Mouse (Mus musculus) G1E-ER4 (cell line): ENCODE results near the gene Zranb1. TPM values are rescaled to one million over a fixed set of nuclear protein-coding genes. Genes with fewer than 3 reads are reported as not detected.

Experiments
- GATA1 ChIP-seq: IDR thresholded peaks from one replicate; pipeline ENCODE4 v1.8.0; 2012; ENCODE audit warnings: low read length, inconsistent platforms
- polyA plus RNA-seq: library from polyadenylated mRNA; stranded (reverse); fragments of >175 nt; gene quantifications from 2 replicates; pipeline ENCODE4 v1.2.3, GENCODE M21; 2012

Zranb1 gene
- polyA plus RNA-seq: 2.0 and 2.2 TPM in 2 replicates

DNA sequence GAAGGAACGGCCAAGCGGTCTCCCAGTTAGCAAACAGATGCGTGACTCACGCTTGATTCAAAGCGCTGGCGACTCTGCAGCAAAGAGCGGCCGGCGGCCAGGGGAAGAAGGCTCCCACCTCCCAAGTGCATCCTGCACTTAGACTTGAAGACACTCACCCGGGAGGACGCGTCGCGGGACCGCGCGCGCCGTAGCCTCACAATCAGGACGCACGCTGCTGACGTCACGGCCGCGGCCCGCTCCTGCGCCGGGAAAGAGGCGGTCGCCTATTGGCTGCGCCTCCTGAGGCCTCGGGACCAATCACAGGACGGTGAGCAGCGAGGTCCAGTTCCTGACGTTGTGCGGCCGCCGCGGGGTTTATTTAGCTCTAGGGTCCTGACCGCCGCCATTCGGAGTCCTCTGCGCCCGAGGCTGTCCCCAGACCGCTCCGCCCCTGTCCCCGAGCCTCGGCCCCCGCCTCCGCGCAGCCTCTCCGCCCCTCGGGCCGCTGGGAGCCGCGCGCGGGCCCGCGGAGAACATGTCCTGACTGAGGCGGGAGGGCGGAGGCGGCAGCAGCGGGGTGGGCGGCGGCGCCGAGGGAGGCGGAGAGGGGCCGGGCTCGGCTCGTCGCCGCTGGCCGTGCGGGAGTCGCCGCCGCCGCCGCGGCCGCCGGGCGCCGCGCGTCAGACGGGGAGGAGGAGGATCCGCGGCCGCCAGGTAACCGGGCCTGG, at the start of gene Zranb1:
TSS of gene Zranb1 (plus strand) at position 293 of the 710 bp plus-strand sequence.
- TF ChIP-seq GATA1: no peak

DNA sequence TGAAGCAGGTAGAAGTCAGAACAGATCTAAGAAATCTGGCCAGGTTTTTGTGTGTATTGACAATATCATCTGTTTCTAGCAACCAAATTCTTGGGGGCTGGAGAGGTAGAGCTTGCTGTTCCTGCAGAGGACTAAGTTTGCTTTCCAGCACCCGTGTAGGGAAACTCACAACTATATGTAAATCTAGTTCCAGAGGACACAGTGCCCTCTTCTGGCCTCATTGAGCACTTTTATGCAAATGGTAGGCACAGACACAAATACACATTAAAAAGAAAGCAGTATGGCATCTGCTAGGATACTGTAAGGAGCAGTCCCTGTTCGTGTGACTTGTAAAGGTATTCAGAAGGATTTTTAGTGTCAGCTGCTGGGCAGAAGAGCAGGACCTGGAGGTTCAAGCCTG, 48.6 kb upstream of the Zranb1 start:
- no peak for TF ChIP-seq GATA1

DNA sequence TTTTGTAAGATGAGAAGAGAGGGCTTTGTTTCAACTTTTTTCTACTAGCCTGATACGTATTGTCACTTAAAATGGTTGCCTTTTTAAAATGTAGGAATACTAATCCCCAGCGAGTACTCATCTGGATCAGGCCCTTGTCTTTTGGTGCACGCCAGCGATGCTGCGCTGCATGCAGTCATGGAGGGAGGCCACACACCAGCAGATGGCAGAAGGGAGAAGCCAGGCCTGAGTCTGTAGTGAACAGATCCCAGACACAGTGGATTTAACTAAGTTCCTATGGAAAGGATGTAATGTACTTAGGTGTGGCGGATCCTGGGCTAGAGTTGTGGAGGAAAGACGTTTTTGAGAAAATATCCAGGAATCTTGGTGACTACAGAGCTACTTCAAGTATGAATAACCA, 46.9 kb upstream of the Zranb1 start:
- no peak for TF ChIP-seq GATA1

DNA sequence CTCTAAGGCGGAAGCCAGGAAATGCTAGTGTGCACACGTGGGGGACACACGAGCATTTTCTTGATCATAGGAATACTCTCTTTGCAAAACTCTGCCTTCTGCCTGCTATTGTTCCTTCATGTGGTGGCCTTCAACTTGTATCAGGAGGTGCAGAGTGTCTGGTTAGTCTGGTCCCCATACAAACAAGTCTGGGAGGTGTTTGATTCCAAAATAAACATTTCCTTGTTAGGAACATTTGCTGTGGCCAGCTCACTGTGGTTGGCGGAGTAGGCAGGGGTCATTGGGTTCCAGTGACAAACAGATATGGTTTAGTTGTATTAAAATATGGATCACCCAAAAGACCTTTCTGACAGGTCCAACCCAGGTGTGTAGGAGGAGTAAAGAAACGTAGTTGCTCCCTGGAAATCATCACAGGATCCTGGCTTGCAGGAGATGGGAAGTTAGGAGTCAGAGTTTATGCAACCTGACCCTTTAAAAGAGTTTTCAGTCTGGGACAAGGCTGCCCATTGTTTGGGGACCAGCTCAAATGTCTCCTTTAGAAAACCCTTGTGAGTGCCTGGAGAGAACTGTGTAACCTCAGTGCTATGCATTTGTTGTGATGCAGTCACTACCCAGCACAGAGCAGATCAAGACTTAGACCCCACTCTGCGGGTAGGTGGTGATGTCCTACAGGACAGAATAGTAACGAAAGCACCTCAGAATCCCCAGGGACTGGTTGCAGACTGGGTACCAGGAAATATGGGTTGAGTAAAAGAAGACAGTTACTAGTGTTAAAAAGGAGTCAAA, 43.7 kb upstream of the Zranb1 start:
- no peak for TF ChIP-seq GATA1

DNA sequence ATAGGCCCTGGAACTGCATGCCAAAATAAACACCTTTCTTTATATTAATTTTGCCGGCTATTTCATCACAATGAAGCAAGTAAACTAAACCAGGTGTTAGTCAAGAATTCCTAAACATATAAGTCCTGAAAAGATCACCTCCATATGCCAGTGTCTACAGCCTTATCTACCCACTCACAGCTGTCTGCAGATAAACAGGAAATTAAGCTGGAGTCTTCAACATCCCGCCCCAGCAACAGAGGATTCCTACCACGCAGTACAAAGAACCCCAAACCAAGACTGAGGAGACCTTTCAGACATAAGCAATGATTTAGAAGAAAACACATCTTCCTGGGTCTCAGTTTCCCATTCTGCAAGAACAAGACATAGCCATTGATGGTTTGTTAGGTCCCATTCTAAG, 42.9 kb upstream of the Zranb1 start:
- no peak for TF ChIP-seq GATA1

DNA sequence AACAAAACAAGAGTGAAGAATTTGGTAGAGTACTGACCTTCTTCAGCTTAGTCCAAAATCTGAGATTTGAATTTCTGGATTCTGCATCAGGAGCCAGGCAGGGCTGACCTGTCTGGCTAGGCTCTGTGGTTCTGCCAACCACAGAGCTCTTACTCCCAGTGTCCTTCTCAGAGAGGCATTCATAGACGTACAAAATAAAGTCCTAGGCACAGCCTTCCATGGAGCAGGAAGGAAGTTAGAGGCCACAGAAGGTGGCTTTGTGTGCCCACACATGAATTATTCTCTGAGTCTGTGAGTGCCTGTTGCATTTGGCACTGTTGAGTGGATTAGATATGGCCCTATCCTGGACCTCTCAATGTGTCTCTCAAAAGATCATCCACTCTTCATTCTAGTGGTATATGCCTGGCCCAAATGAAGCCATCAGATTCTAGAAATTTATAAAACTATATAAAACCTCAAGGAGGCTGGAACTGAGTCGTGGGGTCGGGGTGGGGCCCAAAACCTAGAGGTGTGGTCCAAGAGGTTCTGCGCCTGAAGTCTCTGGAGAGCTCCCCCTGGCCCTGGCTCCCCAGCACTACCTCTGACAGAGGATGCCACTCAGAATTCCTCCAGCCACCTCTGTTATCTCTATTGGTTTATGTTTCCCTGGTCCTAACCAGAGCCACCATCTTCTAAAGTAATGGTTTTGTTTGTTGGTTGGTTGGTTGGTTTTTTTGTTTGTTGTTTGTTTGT, 42.3 kb upstream of the Zranb1 start:
- no peak for TF ChIP-seq GATA1

DNA sequence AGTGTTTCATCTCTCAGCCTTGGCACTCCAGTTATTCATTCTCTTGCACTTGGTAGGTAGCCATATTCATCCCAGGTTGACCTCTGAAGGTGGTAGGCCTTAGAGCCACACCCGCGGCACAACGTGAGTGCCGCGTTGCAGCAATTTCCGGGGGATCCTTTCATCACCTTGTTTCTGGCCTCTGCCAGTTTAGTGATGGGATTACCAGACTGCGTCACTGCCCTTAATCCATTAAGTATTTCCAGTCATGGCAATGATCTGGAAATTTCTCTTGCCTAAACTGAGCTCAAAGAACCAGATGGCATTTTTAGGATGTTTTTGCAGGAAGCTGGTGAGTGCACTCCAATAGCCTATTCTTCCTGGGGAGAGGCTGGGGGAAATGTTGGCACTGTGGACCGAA, 41.3 kb upstream of the Zranb1 start:
- TF ChIP-seq GATA1: no peak

DNA sequence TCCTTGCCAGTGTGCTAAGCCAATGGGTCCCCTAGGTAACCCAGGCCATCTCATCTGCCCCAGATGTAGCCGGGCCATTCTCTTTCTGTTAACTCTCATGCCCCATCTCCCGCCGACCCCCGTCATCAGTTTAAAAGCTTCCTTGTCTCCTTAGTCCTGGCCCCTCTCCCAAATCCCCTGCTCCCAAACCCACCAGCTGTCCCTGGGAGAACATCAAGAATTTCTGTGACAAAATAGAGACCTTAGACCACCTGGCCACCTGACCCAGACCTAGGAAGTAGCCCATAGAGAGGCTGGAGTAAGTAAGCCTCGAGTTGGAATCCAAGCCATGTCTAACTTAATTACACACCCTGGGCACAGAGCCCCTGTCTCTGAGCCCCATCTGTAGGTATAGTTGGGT, 40.7 kb upstream of the Zranb1 start:
- TF ChIP-seq GATA1: no peak

DNA sequence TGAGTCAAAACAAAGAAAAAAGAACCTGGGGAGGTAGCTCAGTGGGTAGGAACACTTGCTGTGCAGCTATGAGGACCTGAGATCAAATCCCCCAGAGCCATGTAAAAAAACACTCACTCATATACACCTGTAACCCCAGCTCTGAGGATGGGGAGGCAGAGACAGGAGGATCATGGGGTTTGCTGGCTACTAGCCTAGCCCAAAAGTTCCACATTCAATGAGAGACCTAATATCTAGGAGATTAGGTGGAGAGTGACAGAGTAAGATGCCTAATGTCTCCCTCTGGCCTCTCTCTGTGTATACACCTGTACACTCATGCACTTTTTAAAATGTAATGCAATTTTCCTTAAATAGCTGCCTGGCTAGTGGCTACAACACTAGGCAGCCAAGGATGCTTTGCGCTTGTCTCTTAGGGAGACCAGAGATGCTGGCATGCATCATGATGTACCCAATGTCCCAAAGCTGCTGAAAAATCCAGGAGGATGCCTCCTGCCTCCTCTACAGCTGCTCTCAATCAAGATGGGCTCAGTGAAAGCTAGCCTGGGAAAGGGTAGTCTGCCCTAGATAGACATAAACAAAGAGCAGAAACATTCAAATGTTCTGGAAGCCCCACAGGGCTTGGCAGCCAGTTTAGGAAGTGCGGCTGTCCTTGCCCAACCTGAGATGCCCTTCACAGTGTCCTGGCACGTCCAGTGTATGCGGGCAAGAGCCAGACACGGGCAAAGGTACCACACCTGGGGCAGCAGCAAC, 39.2 kb upstream of the Zranb1 start:
- TF ChIP-seq GATA1: no peak

DNA sequence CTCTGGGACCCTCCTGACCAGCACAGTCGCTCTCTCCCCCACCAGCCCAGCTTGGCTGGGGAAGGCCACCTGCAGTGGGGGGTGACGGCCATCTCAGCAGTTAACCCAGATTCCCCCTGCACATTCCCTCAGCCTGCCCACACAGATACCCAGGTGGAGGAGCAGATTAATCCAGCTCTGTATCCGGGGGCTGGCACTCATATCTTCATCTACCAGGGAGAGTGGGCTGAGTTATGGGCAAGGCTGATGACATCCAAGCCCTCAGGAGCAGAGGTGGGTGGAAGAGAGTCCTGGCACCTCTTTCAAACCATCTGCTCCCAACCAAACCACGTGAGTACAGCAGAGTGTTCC, 38.7 kb upstream of the Zranb1 start:
- no peak for TF ChIP-seq GATA1

DNA sequence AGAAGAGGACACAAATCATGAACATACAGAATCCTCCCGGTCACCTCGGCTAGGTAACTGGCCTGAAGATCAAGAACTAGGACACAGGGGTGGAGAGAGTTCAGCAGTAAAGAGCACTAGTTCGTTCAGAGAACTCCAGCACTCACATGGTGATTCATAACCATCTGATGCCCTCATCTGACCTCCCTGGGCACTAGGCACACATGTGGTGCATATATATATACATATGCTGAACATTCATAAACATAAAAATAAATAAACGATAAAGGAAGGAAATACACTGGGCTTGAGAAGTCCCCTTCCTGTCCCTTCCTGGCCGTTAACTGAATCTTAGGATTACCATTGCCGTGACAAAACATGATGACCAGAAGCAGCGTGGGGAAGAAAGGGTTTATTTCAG, 38.1 kb upstream of the Zranb1 start:
- no peak for TF ChIP-seq GATA1

DNA sequence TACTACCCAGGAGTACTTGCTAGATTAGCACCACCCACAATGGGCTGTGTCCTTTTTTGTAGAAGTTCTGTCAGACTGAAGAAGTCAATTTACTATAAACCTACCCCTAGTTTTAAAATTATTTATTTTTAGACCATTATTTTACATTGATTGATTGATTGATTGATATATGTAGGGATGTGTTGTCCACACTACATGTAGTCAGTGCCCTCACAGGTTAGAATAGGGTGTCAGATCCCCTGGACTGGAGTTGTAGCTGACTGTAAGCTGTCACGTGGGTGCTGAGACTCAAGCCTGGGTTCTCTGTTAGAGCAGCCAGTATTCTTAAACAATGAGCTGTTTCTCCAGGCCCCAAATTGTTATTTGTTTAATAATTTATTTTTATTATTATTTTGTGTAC, 37.6 kb upstream of the Zranb1 start:
- TF ChIP-seq GATA1: no peak

DNA sequence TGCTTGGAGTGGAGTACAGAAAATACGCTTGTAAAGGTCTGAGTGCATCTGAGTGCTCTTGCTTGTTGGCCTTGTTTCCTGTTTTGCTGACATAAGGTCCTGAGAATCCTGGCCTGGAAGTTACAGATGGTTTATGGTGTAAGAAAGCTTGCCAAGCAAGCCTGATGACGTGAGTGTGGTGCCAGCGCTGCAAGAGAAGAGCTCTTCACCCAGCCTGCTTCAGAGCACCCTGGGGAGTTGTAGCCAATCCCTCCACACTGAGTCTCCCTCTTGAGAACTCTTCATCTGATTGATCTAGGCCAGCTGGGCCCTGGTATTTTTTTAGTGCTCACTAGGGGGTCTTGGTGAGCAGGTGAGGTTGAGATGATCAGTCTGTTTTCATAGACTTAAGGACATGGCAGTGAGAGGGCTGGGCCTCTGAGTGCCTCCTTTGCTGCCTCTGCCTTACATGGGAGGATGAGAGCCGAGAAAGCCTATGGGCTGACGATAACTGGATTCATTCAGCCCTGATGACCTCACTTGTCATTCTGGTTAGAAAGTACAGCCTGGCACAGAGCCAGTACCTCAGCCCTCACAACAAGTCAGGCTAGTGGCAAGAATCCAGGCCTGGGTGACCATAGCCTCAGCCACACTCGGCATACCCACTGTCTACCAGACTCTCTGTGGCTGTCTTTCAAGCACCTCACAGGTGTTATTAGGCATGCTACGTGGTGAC, 35.9 kb upstream of the Zranb1 start:
- TF ChIP-seq GATA1: no peak

DNA sequence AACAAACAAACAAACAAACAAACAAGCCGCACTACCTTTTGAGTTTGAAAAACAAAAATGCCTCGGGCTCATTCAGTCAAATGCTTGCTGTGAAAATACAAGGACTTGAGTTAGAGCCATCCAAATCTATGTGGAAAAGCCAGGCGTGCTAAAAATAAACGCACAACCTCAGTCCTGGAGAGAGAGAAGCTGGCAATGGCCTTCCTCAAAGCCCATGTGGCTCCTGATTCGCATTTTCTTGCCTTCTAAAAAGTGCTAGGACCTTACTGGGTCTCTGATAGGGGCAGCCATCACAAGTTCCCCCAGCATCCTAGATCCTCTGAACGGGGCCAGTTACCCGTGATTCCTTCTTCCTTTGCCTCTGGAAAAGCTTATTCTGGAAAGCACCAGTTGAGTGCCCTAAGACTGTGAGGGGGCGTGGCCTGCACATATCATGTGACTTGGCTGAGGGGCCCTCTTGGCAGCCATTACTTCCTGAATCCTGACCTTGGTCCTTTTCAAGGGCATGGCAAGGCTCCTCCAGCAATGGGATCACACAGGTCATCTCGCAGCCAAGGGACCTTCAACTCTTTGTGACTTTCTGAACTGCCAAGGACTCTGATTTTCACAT, 34.6 kb upstream of the Zranb1 start:
- no peak for TF ChIP-seq GATA1

DNA sequence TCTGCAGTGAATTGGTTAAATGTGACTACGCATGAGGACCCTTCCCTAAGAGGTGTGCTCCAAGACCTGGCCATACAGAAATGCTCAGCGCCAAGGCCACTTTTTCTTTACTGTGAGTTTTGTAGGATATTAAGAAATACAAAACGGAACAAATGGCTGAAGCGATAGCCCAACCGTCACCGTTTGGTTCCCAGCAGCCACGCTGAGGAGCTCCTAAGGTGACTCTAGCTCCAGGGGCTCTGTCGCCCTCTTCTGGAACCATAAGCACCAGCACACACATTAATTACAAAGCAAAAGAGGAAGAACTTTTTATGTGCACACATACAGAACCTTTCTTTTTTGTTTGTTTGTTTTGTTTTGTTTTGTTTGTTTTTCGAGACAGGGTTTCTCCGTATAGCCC, 33.7 kb upstream of the Zranb1 start:
- no peak for TF ChIP-seq GATA1
